Mouse (Mus musculus): ENCODE data around the gene Slc23a2.

Slc23a2 gene

GRCm38 (mm10) chr2:132134758-132135157 lies 10.2 kb downstream of the Slc23a2 start:
- no peak for DNase-seq (ENCODE audit: low spot score in 2 of 2)

DNA sequence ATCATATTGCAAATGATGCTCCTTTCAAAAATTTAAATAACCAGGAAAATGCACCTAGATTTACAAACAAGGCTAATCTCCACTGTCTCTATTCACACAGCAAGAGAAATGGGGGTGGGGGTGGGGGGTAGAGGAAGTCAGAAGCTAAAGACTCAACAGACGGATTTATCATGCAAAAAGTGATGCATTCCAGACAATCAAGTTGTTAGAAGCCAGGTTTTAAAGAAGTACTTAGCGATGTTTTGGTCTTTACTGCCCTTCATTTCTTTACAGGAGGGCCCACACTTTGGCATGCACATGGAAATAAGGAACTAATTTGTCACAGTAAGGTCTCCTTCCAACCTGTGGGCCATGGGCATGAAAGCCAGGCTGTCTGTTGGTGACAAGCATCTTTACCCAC lies 11.5 kb downstream of the Slc23a2 start:
- DNase-seq (ENCODE audit: low spot score in 2 of 2) = no peak

GRCm38 (mm10) chr2:132131266-132131665 lies 13.6 kb downstream of the Slc23a2 start:
- no peak for DNase-seq (ENCODE audit: low spot score in 2 of 2)

- DNase-seq (ENCODE audit: low spot score in 2 of 2) = no peak
Measured at GRCm38 (mm10) chr2:132129980-132130379, 14.9 kb downstream of the Slc23a2 start.

DNA sequence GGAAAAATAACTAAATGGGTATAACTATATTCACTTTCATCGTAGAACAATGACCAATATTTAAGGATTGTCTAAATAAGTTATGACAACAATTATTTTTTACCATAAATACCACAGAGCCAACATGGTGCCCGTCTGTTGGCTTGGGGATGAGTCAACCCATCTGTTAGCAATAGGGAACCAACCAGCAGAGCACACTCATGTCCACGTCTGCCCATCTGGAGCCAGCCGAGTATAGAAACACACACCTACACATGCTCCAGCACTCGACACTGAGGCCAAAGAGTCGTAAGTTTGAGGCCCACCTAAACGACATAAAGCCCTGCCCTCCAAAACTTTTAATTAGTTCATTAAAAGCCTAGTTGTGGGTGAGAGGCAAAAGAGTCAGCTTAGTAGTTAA lies 15.7 kb downstream of the Slc23a2 start:
- DNase-seq (ENCODE audit: low spot score in 2 of 2) = no peak

DNA sequence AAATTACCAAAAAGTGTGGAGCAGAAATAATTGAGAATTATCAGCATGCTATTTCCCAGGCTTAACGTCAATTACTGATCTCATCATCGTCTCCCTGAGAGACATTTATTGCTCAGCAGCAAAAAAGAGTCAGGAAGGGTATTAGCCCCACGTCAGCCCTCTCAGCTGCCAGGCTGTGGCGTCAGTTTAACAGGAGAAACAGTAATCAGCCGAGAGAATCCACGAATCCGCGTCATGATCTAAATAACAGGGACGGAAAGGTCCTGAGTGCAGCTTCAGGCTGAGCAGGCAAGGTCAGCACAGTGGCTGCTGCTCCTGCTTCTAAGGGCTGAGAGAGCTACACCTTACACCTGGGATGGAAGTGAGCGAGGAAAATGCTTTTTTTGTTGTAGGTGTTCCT lies 17.0 kb downstream of the Slc23a2 start:
- no peak for DNase-seq (ENCODE audit: low spot score in 2 of 2)

GRCm38 (mm10) chr2:132126292-132126691 lies 18.6 kb downstream of the Slc23a2 start:
- DNase-seq (ENCODE audit: low spot score in 2 of 2) = no peak

DNA sequence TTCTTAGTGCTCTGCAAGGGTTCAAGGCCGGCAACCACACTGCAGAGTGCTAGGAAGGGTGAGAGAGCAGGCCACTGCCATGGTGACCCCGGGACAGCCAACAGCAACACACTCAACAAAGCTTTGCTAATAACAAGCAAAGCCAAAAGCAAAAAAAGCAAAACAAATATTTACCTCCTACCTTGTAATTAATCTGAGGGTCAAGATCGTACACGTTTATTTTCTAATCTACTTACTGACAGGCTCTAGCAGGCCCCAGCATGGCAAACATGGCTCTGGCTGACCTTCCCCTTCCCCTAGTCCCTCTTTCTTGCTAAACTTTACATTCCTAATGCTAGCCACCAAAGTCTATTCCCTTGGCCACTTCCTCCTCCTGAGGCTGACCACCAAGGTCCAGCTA lies 21.8 kb downstream of the Slc23a2 start:
- no peak for DNase-seq (ENCODE audit: low spot score in 2 of 2)

DNA sequence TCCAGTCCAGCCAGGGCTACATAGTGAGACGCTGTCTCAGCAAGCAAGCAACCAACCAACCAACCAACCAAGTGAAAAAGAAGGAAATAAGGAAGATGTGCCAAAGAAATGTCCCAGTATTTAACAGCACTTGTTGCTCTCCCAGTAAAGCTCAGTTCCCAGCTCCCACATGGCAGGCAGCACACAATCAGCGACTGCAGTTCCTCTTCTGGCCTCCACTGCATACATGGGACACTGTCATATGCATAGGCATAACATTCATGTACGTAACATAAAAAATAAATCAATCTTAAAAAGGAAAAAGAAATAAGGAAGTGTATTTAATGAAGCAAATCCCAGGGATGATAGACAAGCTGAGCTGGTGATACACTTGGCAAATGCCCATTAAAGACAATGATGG lies 23.9 kb downstream of the Slc23a2 start:
- DNase-seq (ENCODE audit: low spot score in 2 of 2) = no peak

DNA sequence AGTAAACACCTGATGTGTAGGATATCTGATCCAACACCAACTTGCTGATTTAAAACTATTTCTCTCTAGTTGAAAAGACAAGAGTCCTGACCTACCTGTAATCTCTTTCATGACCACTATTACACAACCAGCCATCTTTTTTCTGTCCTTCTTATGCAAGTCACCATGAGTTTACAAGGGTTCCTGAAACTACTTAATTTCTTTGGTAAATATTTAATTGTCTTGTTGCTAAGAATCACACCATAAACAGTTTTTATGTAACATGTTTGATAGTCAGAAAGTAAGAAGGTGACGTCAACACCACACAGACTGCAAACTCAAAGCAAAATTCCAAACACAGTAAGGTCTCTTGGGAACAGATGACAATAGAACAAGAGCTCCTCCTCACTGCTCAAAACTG lies 26.3 kb downstream of the Slc23a2 start:
- no peak for DNase-seq (ENCODE audit: low spot score in 2 of 2)

GRCm38 (mm10) chr2:132115936-132116335 lies 29.0 kb downstream of the Slc23a2 start:
- no peak for DNase-seq (ENCODE audit: low spot score in 2 of 2)

DNA sequence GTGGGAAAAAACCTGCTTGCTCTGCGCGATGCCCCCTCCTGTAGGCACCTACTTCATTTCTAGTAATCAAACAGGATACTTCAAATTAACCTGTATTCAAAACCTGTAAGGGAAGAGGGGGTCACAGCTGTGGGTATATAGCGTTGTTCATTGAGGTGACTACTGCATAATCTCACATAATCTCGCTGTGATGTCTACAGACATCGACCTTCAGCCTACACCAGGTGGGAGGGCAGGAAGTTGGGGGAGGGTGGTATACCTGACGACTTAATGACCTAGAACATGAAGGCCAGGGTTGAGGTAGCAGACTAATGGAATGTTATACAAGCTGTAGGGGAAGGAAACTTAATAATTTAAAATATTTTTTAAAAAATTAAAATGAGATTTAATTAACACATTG lies 29.6 kb downstream of the Slc23a2 start:
- DNase-seq (ENCODE audit: low spot score in 2 of 2) = no peak

- no peak for DNase-seq (ENCODE audit: low spot score in 2 of 2)
Measured at GRCm38 (mm10) chr2:132113962-132114759, 30.7 kb downstream of the Slc23a2 start.

- DNase-seq (ENCODE audit: low spot score in 2 of 2) = no peak
Measured at GRCm38 (mm10) chr2:132112319-132112718, 32.6 kb downstream of the Slc23a2 start.

GRCm38 (mm10) chr2:132111905-132112304 lies 33.0 kb downstream of the Slc23a2 start:
- no peak for DNase-seq (ENCODE audit: low spot score in 2 of 2)

- peak; percentile 80 to 89 for DNase-seq (ENCODE audit: low spot score in 2 of 2)
Measured at GRCm38 (mm10) chr2:132111266-132111665, 33.6 kb downstream of the Slc23a2 start.

DNA sequence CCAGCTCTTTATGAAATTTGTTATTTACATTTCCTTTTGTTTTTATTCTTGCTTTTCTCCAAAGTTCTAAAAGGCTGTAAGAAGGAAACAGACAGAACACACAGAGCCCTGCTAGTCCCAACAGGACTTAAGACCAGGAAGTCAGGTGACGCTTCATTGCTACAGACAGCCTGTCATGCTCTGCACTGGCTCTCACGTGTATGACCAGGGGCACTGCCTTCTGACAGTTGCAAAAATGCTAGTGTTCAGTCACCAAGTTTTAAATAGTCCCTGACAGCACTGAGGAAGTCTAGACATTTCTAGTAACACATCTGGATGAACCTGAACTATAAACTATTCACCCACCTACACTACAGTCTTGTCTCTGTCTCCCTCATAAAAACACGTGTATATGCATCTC lies 34.2 kb downstream of the Slc23a2 start:
- no peak for DNase-seq (ENCODE audit: low spot score in 2 of 2)

DNA sequence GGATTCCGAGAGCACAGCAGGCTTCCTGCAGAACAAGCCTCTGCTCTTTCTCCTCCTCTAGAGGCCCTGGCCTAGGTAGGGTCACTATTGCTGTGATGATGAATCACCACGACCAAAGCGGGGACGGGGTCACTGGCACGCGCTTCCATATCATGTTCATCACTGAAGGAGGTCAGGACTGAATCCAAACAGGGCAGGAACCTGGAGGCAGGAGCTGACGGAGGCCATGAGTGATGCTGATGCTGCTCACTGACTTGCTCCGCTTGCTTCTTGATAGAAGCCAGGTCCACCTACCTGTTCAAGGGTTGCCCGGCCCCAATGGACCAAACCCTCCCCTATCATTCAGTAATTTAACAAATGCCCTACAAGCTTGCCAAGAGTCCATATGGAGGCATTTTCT lies 35.9 kb downstream of the Slc23a2 start:
- DNase-seq (ENCODE audit: low spot score in 2 of 2) = no peak

GRCm38 (mm10) chr2:132107611-132108010 lies 37.3 kb downstream of the Slc23a2 start:
- DNase-seq (ENCODE audit: low spot score in 2 of 2) = peak; percentile 74 to 79

- no peak for DNase-seq (ENCODE audit: low spot score in 2 of 2)
Measured at GRCm38 (mm10) chr2:132106069-132106468, 38.8 kb downstream of the Slc23a2 start.

DNA sequence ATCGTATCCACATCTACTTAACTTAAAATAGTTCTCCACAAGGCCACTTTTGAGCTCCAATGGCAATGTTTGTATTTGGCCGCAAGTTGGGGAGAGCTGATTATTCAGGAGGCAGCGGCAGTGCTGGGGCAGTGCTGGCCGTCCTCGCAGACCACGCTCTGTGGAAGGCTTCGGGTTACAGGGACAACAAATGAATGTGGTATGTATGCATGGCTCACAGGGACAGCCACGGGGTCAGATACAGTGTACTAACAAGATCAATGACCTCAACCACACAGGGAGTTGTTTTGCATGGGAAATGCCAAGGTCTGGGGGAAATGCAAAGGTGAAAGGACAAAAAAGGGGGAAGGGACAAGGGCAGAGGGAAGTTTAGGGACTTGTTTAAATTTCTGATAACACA lies 41.6 kb downstream of the Slc23a2 start:
- DNase-seq (ENCODE audit: low spot score in 2 of 2) = no peak

GRCm38 (mm10) chr2:132102505-132103130 lies 42.3 kb downstream of the Slc23a2 start:
- no peak for DNase-seq (ENCODE audit: low spot score in 2 of 2)

- no peak for DNase-seq (ENCODE audit: low spot score in 2 of 2)
Measured at GRCm38 (mm10) chr2:132098942-132099672, 45.8 kb downstream of the Slc23a2 start.
